Mouse (Mus musculus) lung, embryonic 15.5 days (tissue): Measurements from ENCODE around the gene Snx29. TPM values are rescaled to one million over a fixed set of nuclear protein-coding genes. Genes with fewer than 3 reads are reported as not detected.

ENCODE experiments used
- ATAC-seq: fragments of 200-750 bp; cut with Nextera tagmentation; 2 replicates; pipeline ENCODE4 v1.8.0; 2017; ENCODE audit warnings: moderate number of reproducible peaks, borderline replicate concordance; ENCODE audit not compliant: low FRiP score, low TSS enrichment; ENCODE audit errors: extremely low read depth
- H3K27ac ChIP-seq: fragments of 300-500 bp; sonication (generic); 2 replicates; pipeline ENCODE4 v1.5.1; 2015; ENCODE audit warnings: moderate library complexity, mild to moderate bottlenecking, inconsistent platforms
- H3K27me3 ChIP-seq: fragments of 300-500 bp; sonication (generic); 2 replicates; pipeline ENCODE4 v1.6.1; 2015; ENCODE audit warnings: inconsistent platforms
- H3K36me3 ChIP-seq: fragments of 300-500 bp; sonication (generic); 2 replicates; pipeline ENCODE4 v1.6.1; 2015; ENCODE audit warnings: inconsistent platforms
- H3K4me1 ChIP-seq: fragments of 300-500 bp; sonication (generic); 2 replicates; pipeline ENCODE4 v1.6.1; 2015; ENCODE audit warnings: inconsistent platforms
- H3K4me2 ChIP-seq: fragments of 300-500 bp; sonication (generic); 2 replicates; pipeline ENCODE4 v1.6.1; 2015; ENCODE audit warnings: inconsistent platforms, mild to moderate bottlenecking, moderate library complexity
- H3K4me3 ChIP-seq: fragments of 300-500 bp; sonication (generic); 2 replicates; pipeline ENCODE4 v1.5.1; 2015; ENCODE audit warnings: mild to moderate bottlenecking, inconsistent platforms
- H3K9ac ChIP-seq: fragments of 300-500 bp; sonication (generic); 2 replicates; pipeline ENCODE4 v1.6.1; 2015; ENCODE audit warnings: inconsistent platforms
- H3K9me3 ChIP-seq: fragments of 300-500 bp; sonication (generic); 2 replicates; pipeline ENCODE4 v1.6.1; 2016; ENCODE audit warnings: inconsistent platforms
- WGBS: fragments of 180-500 bp; shearing (Covaris S2); methylation state at CpG from one replicate; pipeline ENCODE4 v1.1.7; 2015; 5-methylcytosine and 5-hydroxymethylcytosine counted together
- polyA plus RNA-seq: library from polyadenylated mRNA; unstranded; fragments of >200 nt; fragmentation: Nextera tagmentation; extraction: Ambion mirVana; gene quantifications from 2 replicates; pipeline ENCODE4 v1.2.1, GENCODE M21; 2015

Gene Snx29
- polyA plus RNA-seq, 1 experiment from 2014 or later: 12.6 TPM

DNA sequence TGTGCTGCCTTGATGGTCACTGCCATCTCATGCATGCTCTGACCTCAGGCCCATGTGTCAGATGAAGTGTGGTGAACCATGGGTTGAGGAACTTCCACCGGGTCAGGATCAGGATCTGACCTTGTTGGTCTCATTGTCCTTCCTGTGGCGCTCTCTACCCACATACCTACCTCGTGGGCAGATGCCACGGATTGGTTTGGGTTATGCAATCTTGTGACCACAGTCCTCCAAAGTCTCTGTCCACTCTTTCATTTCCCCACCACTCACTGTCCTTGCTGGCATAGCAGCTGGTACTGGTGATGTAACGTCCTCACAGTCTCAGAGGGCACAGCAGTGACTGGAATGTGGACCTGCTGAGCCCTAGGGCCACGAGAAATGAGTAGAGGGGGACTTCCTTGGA, 343.2 kb downstream of the Snx29 start:
- WGBS: 74% methylated on average over 6 of the region's 6 CpGs
- no peak for ATAC-seq
- no peaks in the 10 kb centered on the region for H3K36me3 ChIP-seq
- no peaks in the 10 kb centered on the region for H3K9me3 ChIP-seq
- no peak overlapping the region for H3K4me3 ChIP-seq
- no peak overlapping the region for H3K27ac ChIP-seq
- H3K4me1 ChIP-seq: no peaks in the 10 kb centered on the region
- no peaks in the 10 kb centered on the region for H3K27me3 ChIP-seq
- no peak overlapping the region for H3K9ac ChIP-seq
- H3K4me2 ChIP-seq: no peak overlapping the region

DNA sequence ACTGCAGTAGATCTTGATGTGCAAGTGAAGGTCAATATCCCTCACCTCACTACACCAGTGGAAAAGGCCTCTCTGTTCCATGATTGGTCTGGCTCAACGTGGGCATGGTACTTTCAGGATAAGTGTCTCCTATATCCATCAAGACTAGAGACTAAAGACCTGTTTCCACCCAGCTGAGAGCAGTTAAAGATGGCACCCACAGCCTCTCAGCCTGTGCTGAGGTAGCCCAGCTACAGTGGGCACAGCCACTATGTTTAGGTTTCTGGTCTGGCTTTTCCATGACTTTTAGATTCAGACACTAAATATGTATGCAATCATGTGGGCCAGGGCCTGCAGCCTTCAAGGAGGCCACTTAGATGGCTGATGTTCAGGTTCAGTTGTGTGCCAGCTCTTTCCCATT, 345.7 kb downstream of the Snx29 start:
- no peak overlapping the region for H3K27ac ChIP-seq
- H3K36me3 ChIP-seq: no peaks in the 10 kb centered on the region
- H3K4me2 ChIP-seq: no peak overlapping the region
- H3K9me3 ChIP-seq: no peaks in the 10 kb centered on the region
- H3K9ac ChIP-seq: no peak overlapping the region
- no peak for ATAC-seq
- no peaks in the 10 kb centered on the region for H3K27me3 ChIP-seq
- no peaks in the 10 kb centered on the region for H3K4me1 ChIP-seq
- 74% methylated on average over 1 of the region's 1 CpGs for WGBS
- H3K4me3 ChIP-seq: no peak overlapping the region

DNA sequence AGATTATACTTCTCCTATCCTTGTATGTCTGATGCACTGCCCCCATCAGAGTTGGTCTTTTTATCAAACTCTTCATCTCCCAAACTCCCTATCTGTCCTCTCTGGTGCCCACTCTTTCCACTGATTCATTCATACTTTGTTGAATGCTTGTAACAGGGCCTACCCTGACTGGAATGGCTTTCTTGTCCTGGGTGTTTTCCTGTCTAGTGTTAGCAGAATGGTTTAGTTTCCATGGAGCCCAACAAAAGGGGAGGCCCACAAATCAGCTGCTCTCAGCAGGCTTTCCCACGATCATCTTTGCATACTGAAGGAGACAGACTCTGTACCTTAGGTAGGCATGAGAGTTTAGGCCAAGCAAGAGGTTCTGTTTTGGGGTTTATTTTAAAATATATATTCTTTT, 346.2 kb downstream of the Snx29 start:
- Histone ChIP-seq H3K27ac (no peak overlapping the region), H3K4me1 (no peaks in the 10 kb centered on the region), H3K9ac (no peak overlapping the region), H3K36me3 (no peaks in the 10 kb centered on the region), H3K4me2 (no peak overlapping the region), H3K9me3 (no peaks in the 10 kb centered on the region), H3K4me3 (no peak overlapping the region), H3K27me3 (no peaks in the 10 kb centered on the region)
- no peak for ATAC-seq
- WGBS: 82% methylated on average over 1 of the region's 1 CpGs

GRCm38 (mm10) chr16:11670251-11670970, 347.7 kb downstream of the Snx29 start:
- ATAC-seq: no peak
- H3K27me3 ChIP-seq: no peaks in the 10 kb centered on the region
- no peak overlapping the region for H3K4me3 ChIP-seq
- no peaks in the 10 kb centered on the region for H3K9me3 ChIP-seq
- no peak overlapping the region for H3K9ac ChIP-seq
- H3K36me3 ChIP-seq: no peaks in the 10 kb centered on the region
- H3K4me1 ChIP-seq: no peaks in the 10 kb centered on the region
- 75% methylated on average over 9 of the region's 9 CpGs for WGBS
- H3K27ac ChIP-seq: no peak overlapping the region
- no peak overlapping the region for H3K4me2 ChIP-seq

- no peak overlapping the region for H3K27ac ChIP-seq
- no peaks in the 10 kb centered on the region for H3K27me3 ChIP-seq
- 43% methylated on average over 6 of the region's 6 CpGs for WGBS
- H3K9ac ChIP-seq: no peak overlapping the region
- no peak; the same call in 1 of the 2 replicates for ATAC-seq
- H3K4me2 ChIP-seq: no peak overlapping the region
- H3K36me3 ChIP-seq: no peaks in the 10 kb centered on the region
- no peaks in the 10 kb centered on the region for H3K4me1 ChIP-seq
- no peaks in the 10 kb centered on the region for H3K9me3 ChIP-seq
- H3K4me3 ChIP-seq: no peak overlapping the region
Observed at GRCm38 (mm10) chr16:11670971-11671310, 348.2 kb downstream of the Snx29 start.

DNA sequence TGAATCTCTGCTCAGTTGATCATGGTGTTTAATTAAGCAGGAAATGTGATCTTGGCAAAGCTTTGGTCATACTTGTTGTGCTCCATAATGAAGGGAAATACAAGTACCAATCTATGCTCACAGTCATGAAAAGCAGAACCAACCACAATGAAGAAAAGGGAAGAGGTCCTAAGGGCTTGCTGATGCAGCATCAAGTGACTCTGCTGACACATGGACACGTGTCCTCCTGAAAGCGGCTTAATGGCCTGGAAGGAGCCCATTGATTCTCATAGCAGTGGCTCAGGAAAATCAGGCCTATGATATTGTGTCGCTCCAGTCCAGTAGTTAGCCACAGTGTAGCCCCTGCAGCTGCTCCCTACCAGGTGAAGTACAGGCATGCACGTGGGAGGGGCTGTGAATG, 353.3 kb downstream of the Snx29 start:
- 66% methylated on average over 4 of the region's 4 CpGs for WGBS
- Histone ChIP-seq H3K27ac (no peak overlapping the region), H3K9ac (no peak overlapping the region), H3K36me3 (no peaks in the 10 kb centered on the region), H3K4me2 (no peak overlapping the region), H3K4me1 (no peaks in the 10 kb centered on the region), H3K27me3 (no peaks in the 10 kb centered on the region), H3K9me3 (no peaks in the 10 kb centered on the region), H3K4me3 (no peak overlapping the region)
- no peak for ATAC-seq

GRCm38 (mm10) chr16:11685264-11685663, 362.6 kb downstream of the Snx29 start:
- Histone ChIP-seq H3K4me3 (no peak overlapping the region), H3K27ac (no peak overlapping the region), H3K4me2 (no peak overlapping the region), H3K4me1 (no peaks in the 10 kb centered on the region), H3K9ac (no peak overlapping the region), H3K9me3 (no peaks in the 10 kb centered on the region), H3K36me3 (no peaks in the 10 kb centered on the region), H3K27me3 (no peaks in the 10 kb centered on the region)
- ATAC-seq: no peak
- 80% methylated on average over 9 of the region's 9 CpGs for WGBS

- ATAC-seq: no peak
- no peaks in the 10 kb centered on the region for H3K9me3 ChIP-seq
- H3K4me1 ChIP-seq: no peaks in the 10 kb centered on the region
- 79% methylated on average over 3 of the region's 3 CpGs for WGBS
- H3K4me3 ChIP-seq: no peak overlapping the region
- no peaks in the 10 kb centered on the region for H3K36me3 ChIP-seq
- no peak overlapping the region for H3K9ac ChIP-seq
- H3K4me2 ChIP-seq: no peak overlapping the region
- H3K27me3 ChIP-seq: no peaks in the 10 kb centered on the region
- no peak overlapping the region for H3K27ac ChIP-seq
Observed at GRCm38 (mm10) chr16:11685735-11686340, 363.1 kb downstream of the Snx29 start.

- H3K4me3 ChIP-seq: no peak overlapping the region
- H3K4me1 ChIP-seq: no peaks in the 10 kb centered on the region
- no peak overlapping the region for H3K4me2 ChIP-seq
- no peak overlapping the region for H3K27ac ChIP-seq
- H3K9me3 ChIP-seq: no peaks in the 10 kb centered on the region
- no peak for ATAC-seq
- H3K9ac ChIP-seq: no peak overlapping the region
- H3K27me3 ChIP-seq: no peaks in the 10 kb centered on the region
- no peaks in the 10 kb centered on the region for H3K36me3 ChIP-seq
Observed at GRCm38 (mm10) chr16:11687836-11688235, 365.1 kb downstream of the Snx29 start.

GRCm38 (mm10) chr16:11688281-11689005, 365.7 kb downstream of the Snx29 start:
- H3K27ac ChIP-seq: no peak overlapping the region
- 50% methylated on average over 4 of the region's 4 CpGs for WGBS

GRCm38 (mm10) chr16:11690097-11690496, 367.4 kb downstream of the Snx29 start:
- no peaks in the 10 kb centered on the region for H3K4me1 ChIP-seq

More at GRCm38 (mm10) chr16:11688281-11689005, 365.7 kb downstream of the Snx29 start:
- Histone ChIP-seq H3K4me1 (no peaks in the 10 kb centered on the region), H3K36me3 (no peaks in the 10 kb centered on the region), H3K9me3 (no peaks in the 10 kb centered on the region), H3K27me3 (no peaks in the 10 kb centered on the region), H3K4me3 (no peak overlapping the region), H3K9ac (no peak overlapping the region), H3K4me2 (no peak overlapping the region)
- ATAC-seq: no peak

DNA sequence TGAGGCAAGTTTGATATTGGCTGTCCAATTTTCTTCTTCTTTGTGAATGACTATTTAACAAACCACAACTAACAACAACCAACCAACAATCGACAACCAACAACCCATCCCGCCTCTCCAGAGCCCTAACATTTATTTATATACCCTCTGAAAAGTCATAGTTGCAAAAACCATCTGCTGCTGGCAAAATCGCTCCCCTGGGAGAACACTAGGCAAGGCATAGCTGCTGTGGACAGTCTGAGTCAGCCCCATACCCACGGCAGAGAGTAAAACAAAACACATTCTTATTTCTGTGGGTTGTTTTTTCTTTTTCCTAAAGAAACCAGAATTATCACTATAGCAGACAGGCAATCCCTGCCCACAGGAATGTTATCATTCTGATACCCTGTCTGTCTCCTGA, 368.0 kb downstream of the Snx29 start:
- no peak for ATAC-seq
- H3K27me3 ChIP-seq: no peaks in the 10 kb centered on the region
- 54% methylated on average over 4 of the region's 4 CpGs for WGBS
- H3K4me3 ChIP-seq: no peak overlapping the region
- H3K9me3 ChIP-seq: no peaks in the 10 kb centered on the region
- H3K36me3 ChIP-seq: no peaks in the 10 kb centered on the region
- H3K9ac ChIP-seq: no peak overlapping the region
- no peak overlapping the region for H3K4me2 ChIP-seq
- H3K27ac ChIP-seq: no peak overlapping the region
- H3K4me1 ChIP-seq: no peaks in the 10 kb centered on the region

More at GRCm38 (mm10) chr16:11690097-11690496, 367.4 kb downstream of the Snx29 start:
- H3K27me3 ChIP-seq: no peaks in the 10 kb centered on the region
- H3K27ac ChIP-seq: no peak overlapping the region
- no peaks in the 10 kb centered on the region for H3K9me3 ChIP-seq
- ATAC-seq: no peak
- no peak overlapping the region for H3K4me2 ChIP-seq
- no peak overlapping the region for H3K4me3 ChIP-seq
- no peak overlapping the region for H3K9ac ChIP-seq
- no peaks in the 10 kb centered on the region for H3K36me3 ChIP-seq
- 82% methylated on average over 8 of the region's 8 CpGs for WGBS
